Mouse (Mus musculus) heart, embryonic 13.5 days (tissue): ENCODE results near the gene Inpp4b. TPM values are rescaled to one million over a fixed set of nuclear protein-coding genes. Genes with fewer than 3 reads are reported as not detected.
"Not testable (repeated sequence)": the region's sequence is repeated elsewhere in the genome, so short reads cannot be mapped to it uniquely, and the experiment has no call there.

Source experiments
- ATAC-seq: fragments of 200-750 bp; cut with Nextera tagmentation; 2 replicates; pipeline ENCODE4 v1.8.0; 2017; ENCODE audit warnings: moderate TSS enrichment; ENCODE audit not compliant: insufficient number of reproducible peaks, low FRiP score, low TSS enrichment; ENCODE audit errors: extremely low read depth
- H3K27ac ChIP-seq: fragments of 300-500 bp; sonication (generic); replicated peaks from 2 replicates; pipeline ENCODE4 v1.5.1; 2015; ENCODE audit warnings: moderate library complexity, mild to moderate bottlenecking, inconsistent platforms
- H3K27me3 ChIP-seq: fragments of 300-500 bp; sonication (generic); replicated peaks from 2 replicates; pipeline ENCODE4 v1.6.1; 2015; ENCODE audit warnings: mild to moderate bottlenecking, inconsistent platforms
- H3K36me3 ChIP-seq: fragments of 300-500 bp; sonication (generic); 2 replicates; pipeline ENCODE4 v1.6.1; 2015; ENCODE audit warnings: mild to moderate bottlenecking, inconsistent platforms
- H3K4me1 ChIP-seq: fragments of 300-500 bp; sonication (generic); 2 replicates; pipeline ENCODE4 v1.6.1; 2015; ENCODE audit warnings: inconsistent platforms
- H3K4me2 ChIP-seq: fragments of 300-500 bp; sonication (generic); 2 replicates; pipeline ENCODE4 v1.6.1; 2015; ENCODE audit warnings: inconsistent platforms, mild to moderate bottlenecking, moderate library complexity
- H3K4me3 ChIP-seq: fragments of 300-500 bp; sonication (generic); 2 replicates; pipeline ENCODE4 v1.5.1; 2015; ENCODE audit warnings: moderate library complexity, mild to moderate bottlenecking, inconsistent platforms
- H3K9ac ChIP-seq: fragments of 300-500 bp; sonication (generic); 2 replicates; pipeline ENCODE4 v1.6.1; 2015; ENCODE audit warnings: inconsistent platforms, mild to moderate bottlenecking, moderate library complexity
- H3K9me3 ChIP-seq: fragments of 300-500 bp; sonication (generic); 2 replicates; pipeline ENCODE4 v1.6.1; 2016; ENCODE audit warnings: inconsistent platforms
- WGBS: fragments of 180-500 bp; shearing (Covaris S2); methylation state at CpG from one replicate; pipeline ENCODE4 v1.1.7; 2015; ENCODE audit warnings: mixed read lengths; 5-methylcytosine and 5-hydroxymethylcytosine counted together
- polyA plus RNA-seq: library from polyadenylated mRNA; unstranded; fragments of >200 nt; fragmentation: Nextera tagmentation; extraction: Ambion mirVana; gene quantifications from 2 replicates; pipeline ENCODE4 v1.2.1, GENCODE M21; 2015

Inpp4b gene
- polyA plus RNA-seq, 1 experiment from 2014 or later = 9.4 TPM

DNA sequence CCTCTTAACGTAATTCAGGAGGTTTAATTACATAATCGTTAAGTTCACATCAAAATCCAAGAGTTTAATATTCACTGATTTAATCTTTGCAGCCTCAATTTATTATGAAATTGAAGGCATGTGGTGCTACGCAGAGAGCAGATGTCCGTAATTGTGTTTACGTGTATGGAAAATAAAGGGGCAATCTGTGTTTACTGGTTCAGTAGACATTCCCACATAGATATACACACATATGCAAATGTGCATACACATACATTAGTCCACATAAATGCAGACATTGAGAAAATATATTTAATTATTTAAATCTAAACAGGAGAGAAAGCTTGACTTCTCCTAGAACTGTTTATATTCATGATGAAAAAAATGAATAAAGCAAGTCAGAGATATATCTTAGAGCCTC lies 675.4 kb downstream of the Inpp4b start:
- no peaks in the 10 kb centered on the region for H3K36me3 ChIP-seq
- WGBS = 86% methylated on average over 5 of the region's 5 CpGs
- no peaks in the 10 kb centered on the region for H3K9me3 ChIP-seq
- no peak overlapping the region for H3K4me3 ChIP-seq
- H3K9ac ChIP-seq = no peak overlapping the region
- H3K4me2 ChIP-seq = no peak overlapping the region
- H3K27me3 ChIP-seq = no peaks in the 10 kb centered on the region
- no peaks in the 10 kb centered on the region for H3K4me1 ChIP-seq
- H3K27ac ChIP-seq = no peak overlapping the region
- ATAC-seq = no peak

DNA sequence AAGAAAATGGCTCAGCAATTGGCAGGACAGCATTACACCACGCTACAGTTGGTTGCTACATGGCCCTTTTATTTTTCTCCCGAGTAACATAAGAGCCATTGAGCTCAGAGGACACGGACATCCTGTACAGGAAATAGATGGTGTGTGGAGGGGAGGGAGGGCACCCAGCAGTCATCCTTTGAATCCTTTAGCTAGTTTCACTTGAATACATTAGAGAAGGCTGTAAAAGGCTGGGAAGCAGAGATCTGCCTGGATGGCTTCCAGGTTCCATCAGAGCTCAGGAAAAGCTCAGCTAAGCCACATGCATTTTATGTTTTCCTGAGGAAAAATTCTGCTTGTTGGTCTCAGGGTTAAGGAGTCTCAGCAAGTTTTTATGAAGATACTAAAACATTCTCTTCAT lies 685.0 kb downstream of the Inpp4b start:
- Histone ChIP-seq H3K4me3 (no peak overlapping the region), H3K4me1 (peaks cover 16% of the 10 kb centered on the region), H3K4me2 (no peak overlapping the region), H3K27me3 (no peaks in the 10 kb centered on the region), H3K9me3 (no peaks in the 10 kb centered on the region), H3K9ac (no peak overlapping the region), H3K36me3 (no peaks in the 10 kb centered on the region), H3K27ac (0 out of 2 replicates have a peak overlapping the region, but pooled peaks have one; percentile 12)
- no peak for ATAC-seq
- 41% methylated on average over 3 of the region's 3 CpGs for WGBS

DNA sequence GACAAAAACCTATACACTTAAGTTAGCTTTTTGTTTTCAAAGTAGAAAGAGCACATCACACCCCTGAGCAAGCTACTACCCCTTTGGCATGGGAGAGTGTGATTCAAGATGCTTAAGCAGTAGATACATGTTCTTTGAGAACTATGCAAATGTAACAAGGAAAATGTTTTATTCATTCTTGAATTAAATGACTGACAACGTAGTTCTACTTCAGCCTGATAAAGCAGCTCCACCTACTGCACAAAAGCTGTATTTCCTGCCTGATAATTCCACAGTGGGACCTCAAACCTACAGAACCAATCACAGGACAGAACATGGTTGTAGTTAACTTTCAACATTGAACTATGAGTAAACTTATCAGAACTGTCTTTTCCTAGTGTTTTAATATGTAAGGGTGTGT lies 686.5 kb downstream of the Inpp4b start:
- Histone ChIP-seq H3K9me3 (no peaks in the 10 kb centered on the region), H3K4me3 (no peak overlapping the region), H3K9ac (no peak overlapping the region), H3K4me2 (no peak overlapping the region), H3K4me1 (peaks cover 16% of the 10 kb centered on the region), H3K27ac (no peak overlapping the region), H3K27me3 (no peaks in the 10 kb centered on the region), H3K36me3 (peaks cover 4% of the 10 kb centered on the region; the same call in 1 of the 2 replicates)
- ATAC-seq = no peak
- WGBS = 24% methylated on average over 1 of the region's 1 CpGs

DNA sequence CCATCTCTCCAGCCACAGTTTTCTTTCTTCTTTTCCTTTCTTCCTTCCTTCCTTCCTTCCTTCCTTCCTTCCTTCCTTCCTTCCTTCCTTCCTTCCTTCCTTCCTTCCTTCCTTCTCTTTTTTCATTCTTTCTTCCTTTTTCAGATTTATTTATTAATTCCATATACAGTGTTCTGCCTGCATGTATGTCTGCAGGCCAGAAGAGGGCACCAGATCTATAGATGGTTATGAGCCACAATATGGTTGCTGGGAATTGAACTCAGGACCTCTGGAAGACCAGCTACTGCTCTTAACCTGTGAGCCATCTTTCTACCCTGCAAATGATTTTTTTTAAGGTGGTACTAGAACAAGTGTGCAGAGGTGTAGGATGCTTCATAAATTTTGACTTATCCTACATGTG lies 689.7 kb downstream of the Inpp4b start:
- not testable (repeated sequence) for H3K9ac ChIP-seq, H3K4me3 ChIP-seq, H3K36me3 ChIP-seq, H3K27me3 ChIP-seq, H3K9me3 ChIP-seq, H3K27ac ChIP-seq, ATAC-seq, H3K4me1 ChIP-seq, H3K4me2 ChIP-seq

DNA sequence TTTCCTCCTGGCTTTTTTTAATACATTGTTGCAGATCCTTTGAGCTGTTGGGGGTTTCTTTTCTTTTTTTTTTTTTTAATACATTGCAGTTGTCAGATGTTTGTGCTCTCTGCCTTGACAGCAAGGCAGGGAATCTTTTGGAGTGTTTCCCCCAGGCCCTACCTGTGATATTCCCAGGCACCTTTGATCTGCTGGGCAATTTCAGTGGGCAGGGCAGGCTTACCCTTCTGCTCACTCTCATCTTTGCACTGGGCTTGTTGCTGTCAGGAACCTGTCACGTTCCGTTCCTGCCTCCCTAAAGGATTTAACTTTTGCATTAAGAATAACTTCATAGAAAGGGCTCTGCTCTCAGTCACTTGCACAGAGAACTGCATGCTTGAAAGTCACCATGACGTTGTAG lies 711.7 kb downstream of the Inpp4b start:
- 59% methylated on average over 3 of the region's 3 CpGs for WGBS
- no peak overlapping the region for H3K27ac ChIP-seq
- no peaks in the 10 kb centered on the region for H3K4me1 ChIP-seq
- H3K36me3 ChIP-seq = no peaks in the 10 kb centered on the region
- no peak overlapping the region for H3K4me3 ChIP-seq
- no peak overlapping the region for H3K9ac ChIP-seq
- no peak for ATAC-seq
- H3K4me2 ChIP-seq = no peak overlapping the region
- H3K27me3 ChIP-seq = no peaks in the 10 kb centered on the region
- H3K9me3 ChIP-seq = no peaks in the 10 kb centered on the region

DNA sequence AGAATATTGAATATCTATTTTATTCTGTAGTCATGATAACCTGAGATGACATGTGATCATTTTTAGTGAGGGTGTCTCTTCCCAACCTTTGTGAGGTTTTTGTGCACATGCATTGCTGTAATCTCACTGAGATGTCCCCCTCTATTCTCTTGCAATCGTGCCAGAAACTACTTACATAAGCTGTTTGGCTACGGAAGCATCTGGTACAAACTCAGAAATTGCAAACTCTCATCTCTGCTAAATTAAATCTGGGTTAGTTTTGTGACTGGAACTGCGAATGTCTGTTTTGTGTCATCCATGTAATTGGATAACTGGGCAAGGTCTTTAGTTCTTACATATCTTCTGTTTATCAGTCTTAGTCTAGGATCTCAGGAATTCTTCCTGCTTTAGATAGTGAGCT lies 725.3 kb downstream of the Inpp4b start:
- Histone ChIP-seq H3K27me3 (no peaks in the 10 kb centered on the region), H3K4me2 (no peak overlapping the region), H3K36me3 (peaks cover 3% of the 10 kb centered on the region; the same call in 1 of the 2 replicates), H3K4me1 (no peaks in the 10 kb centered on the region), H3K9me3 (no peaks in the 10 kb centered on the region), H3K9ac (no peak overlapping the region), H3K4me3 (no peak overlapping the region), H3K27ac (no peak overlapping the region)
- whole genome bisulfite sequencing = 65% methylated on average over 3 of the region's 3 CpGs
- ATAC-seq = no peak

DNA sequence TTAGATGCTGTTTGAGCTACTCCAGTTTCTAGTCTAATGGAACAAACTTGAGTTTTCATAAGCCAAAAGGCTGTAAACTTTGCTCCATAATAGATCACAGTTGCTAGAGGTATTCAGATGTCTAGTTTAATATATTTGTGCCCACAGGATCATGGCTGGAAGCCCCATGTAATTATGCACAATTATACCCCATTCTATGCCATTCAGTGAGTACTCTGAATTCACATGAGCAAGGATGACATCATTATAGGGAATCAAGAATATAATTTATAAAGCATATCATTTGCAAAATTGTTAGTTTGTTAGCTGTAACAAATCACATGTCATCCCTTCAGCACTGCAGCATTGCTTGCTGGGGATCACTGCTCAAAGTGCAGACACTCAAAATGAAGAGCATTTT lies 736.9 kb downstream of the Inpp4b start:
- no peak overlapping the region for H3K4me3 ChIP-seq
- peaks cover 9% of the 10 kb centered on the region for H3K9me3 ChIP-seq
- no peak for ATAC-seq
- peaks cover 5% of the 10 kb centered on the region; the same call in 1 of the 2 replicates for H3K36me3 ChIP-seq
- H3K9ac ChIP-seq = no peak overlapping the region
- no peak overlapping the region for H3K4me2 ChIP-seq
- no peaks in the 10 kb centered on the region for H3K27me3 ChIP-seq
- H3K27ac ChIP-seq = no peak overlapping the region
- no peaks in the 10 kb centered on the region for H3K4me1 ChIP-seq

DNA sequence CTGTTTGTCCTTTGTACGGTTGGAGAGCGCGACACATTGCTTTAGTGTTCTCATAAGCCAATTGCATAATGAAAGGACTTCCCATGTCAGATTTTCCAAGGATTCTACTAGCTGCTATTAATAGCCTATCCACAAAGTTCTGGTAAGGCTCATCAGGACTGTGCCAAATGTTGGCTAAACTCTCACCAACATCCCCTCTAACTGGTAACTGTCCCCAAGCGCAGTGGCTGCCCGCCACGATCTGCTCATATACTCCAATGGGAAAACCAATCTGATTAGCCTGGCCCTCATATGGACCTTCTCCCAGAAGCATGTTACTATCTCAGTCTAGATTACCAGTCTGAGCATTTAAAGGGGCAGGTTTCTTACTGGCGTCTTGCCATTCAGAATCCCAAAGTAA lies 744.3 kb downstream of the Inpp4b start:
- 75% methylated on average over 7 of the region's 7 CpGs for WGBS
- H3K27ac ChIP-seq, ATAC-seq, H3K4me1 ChIP-seq, H3K9ac ChIP-seq, H3K27me3 ChIP-seq, H3K4me2 ChIP-seq, H3K36me3 ChIP-seq, H3K9me3 ChIP-seq, H3K4me3 ChIP-seq: not testable (repeated sequence)

DNA sequence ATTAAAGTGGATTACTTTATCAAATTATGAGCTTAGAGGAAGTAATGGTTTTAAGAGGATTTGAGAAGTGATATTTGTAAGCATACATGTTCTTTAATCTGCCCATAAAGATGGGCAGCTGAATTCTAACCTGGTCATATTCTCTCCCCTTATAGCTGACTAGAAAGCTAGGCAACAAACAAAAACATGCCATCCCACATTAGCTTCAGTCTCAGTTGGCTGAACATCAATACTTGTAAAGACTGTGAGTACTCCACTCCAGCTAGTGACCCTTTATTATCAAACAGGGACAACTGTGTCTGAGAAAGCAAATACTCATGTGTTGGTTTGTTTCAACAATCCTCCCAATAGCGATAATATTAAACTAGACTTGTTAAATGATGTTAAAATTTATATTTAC lies 748.5 kb downstream of the Inpp4b start:
- peaks cover 6% of the 10 kb centered on the region; the same call in 1 of the 2 replicates for H3K9me3 ChIP-seq
- H3K36me3 ChIP-seq = no peaks in the 10 kb centered on the region
- no peak overlapping the region for H3K4me3 ChIP-seq
- H3K4me1 ChIP-seq = no peaks in the 10 kb centered on the region
- no peak overlapping the region for H3K4me2 ChIP-seq
- no peak for ATAC-seq
- H3K27ac ChIP-seq = no peak overlapping the region
- 71% methylated on average over 1 of the region's 1 CpGs for WGBS
- no peak overlapping the region for H3K9ac ChIP-seq
- no peaks in the 10 kb centered on the region for H3K27me3 ChIP-seq

DNA sequence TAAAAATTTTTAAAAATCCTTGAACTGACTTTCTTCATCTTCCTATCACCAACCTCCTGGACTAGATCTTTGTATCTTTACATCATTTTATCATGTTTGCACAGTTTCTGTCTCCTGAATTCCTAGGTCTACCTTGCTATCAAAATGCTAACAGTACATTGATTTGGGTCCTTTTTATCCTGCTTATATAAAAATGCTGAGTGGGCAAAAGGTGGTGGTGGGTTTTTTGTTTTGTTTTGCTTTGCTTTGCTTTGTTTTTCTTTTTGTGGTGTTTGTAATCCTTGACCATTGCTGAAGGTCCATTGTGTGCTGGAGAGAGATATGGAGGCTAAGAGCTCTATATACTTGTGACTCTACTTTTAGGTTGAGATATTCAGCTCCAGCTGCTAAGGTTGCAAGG lies 750.9 kb downstream of the Inpp4b start:
- Histone ChIP-seq H3K9ac (no peak overlapping the region), H3K36me3 (no peaks in the 10 kb centered on the region), H3K4me3 (no peak overlapping the region), H3K27ac (no peak overlapping the region), H3K9me3 (no peaks in the 10 kb centered on the region; the same call in 1 of the 2 replicates), H3K4me2 (no peak overlapping the region), H3K4me1 (no peaks in the 10 kb centered on the region), H3K27me3 (no peaks in the 10 kb centered on the region)
- ATAC-seq = no peak

DNA sequence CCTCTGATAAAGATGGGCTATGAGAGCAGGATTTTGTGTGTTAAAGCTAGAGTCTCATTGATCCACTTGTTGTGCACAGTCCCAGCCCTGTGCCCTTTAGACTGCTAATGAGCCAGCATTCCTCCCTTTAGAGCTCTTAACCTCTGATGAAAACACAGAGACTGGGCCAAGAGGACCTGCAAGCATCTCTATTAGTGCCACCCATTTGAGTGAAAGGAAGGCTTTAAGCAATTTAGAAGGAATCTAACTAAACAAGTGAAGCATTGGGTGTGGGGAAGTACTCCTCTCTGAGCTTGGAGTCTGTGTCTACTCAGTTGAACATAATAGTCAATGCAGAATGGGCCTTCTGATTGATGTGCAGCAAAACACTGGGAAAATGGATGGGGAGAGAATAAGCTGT lies 762.2 kb downstream of the Inpp4b start:
- Histone ChIP-seq H3K27ac (no peak overlapping the region), H3K4me1 (no peaks in the 10 kb centered on the region), H3K36me3 (no peaks in the 10 kb centered on the region), H3K9me3 (no peaks in the 10 kb centered on the region), H3K4me2 (no peak overlapping the region), H3K4me3 (no peak overlapping the region), H3K9ac (no peak overlapping the region), H3K27me3 (no peaks in the 10 kb centered on the region)
- no peak for ATAC-seq

DNA sequence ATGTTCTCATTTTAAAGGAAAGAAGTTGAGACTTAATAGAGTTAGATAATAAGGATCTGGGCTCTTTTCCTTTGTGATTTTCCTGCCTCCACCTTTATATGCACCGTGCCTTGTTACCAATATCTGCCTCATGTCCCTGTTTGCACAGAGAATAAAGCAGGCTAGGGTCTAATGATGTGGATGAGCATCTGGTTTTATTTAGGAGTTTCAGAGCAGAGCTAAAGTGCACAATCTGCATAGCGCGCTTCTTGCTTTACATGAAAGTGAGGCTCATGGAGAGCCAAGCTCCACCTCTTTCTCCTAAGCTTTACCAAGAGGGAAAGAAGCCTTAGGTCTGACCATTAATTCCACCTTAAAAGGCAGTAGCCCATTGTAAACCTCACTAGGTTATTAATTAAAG lies 763.8 kb downstream of the Inpp4b start:
- H3K4me1 ChIP-seq = no peaks in the 10 kb centered on the region

DNA sequence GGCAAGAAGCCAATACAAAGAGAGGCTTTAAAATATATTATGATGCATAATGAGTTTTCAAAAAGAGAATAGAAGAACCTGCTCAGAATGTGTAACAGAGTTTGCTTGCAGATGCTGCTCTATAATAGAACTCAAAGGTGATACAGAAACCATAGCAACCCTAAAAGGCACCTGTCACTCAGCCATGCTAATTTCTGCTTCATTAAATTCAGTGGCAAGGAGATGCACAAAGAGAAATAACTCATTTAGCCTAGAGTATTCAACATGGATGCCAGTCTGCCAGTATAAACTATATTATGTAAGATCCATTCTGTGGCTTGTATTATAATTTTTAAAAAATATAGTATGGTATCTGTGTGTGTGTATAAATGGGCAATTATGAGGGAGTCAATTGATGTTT lies 807.9 kb downstream of the Inpp4b start:
- H3K4me2 ChIP-seq = no peak overlapping the region
- no peaks in the 10 kb centered on the region for H3K36me3 ChIP-seq
- H3K9me3 ChIP-seq = peaks cover 13% of the 10 kb centered on the region
- no peak overlapping the region for H3K4me3 ChIP-seq
- H3K27me3 ChIP-seq = no peaks in the 10 kb centered on the region
- no peak overlapping the region for H3K9ac ChIP-seq
- no peak for ATAC-seq
- no peaks in the 10 kb centered on the region for H3K4me1 ChIP-seq
- H3K27ac ChIP-seq = no peak overlapping the region

More for the DNA sequence above, 763.8 kb downstream of the Inpp4b start:
- Histone ChIP-seq H3K27ac (no peak overlapping the region), H3K9ac (no peak overlapping the region), H3K4me3 (no peak overlapping the region), H3K4me2 (no peak overlapping the region), H3K36me3 (no peaks in the 10 kb centered on the region), H3K9me3 (no peaks in the 10 kb centered on the region), H3K27me3 (no peaks in the 10 kb centered on the region)
- ATAC-seq = no peak
- WGBS = 78% methylated on average over 3 of the region's 3 CpGs
